Mouse (Mus musculus): ENCODE results near the gene Lgi1. TPM values are rescaled to one million over a fixed set of nuclear protein-coding genes. Genes with fewer than 3 reads are reported as not detected.

Lgi1 gene
- polyA plus RNA-seq, 1 experiment from 2014 or later = 24.0 TPM

- Histone ChIP-seq H3K27ac (ENCODE audit: low read depth, low read length) (no peak overlapping the region), H3K4me3 (ENCODE audit: low read depth, low read length) (no peak overlapping the region), H3K4me1 (ENCODE audit: control insufficient read depth, insufficient read depth, low read length) (no peaks in the 10 kb centered on the region), H3K9ac (replicated peaks; ENCODE audit: low read depth, low read length) (no peak overlapping the region), H3K4me2 (ENCODE audit: low read depth, low read length) (no peak overlapping the region), H3K36me3 (ENCODE audit: control insufficient read depth, insufficient read depth, low read length) (no peaks in the 10 kb centered on the region), H3K9me3 (ENCODE audit: control insufficient read depth, low read length) (no peaks in the 10 kb centered on the region), H3K27me3 (ENCODE audit: control insufficient read depth, insufficient read depth, low read length) (no peaks in the 10 kb centered on the region)
- WGBS = 69% methylated on average over 4 of the region's 4 CpGs
- no peak for ATAC-seq (ENCODE audit: low read depth)
Measured at GRCm38 (mm10) chr19:38327002-38327401, 62.7 kb downstream of the Lgi1 start.

DNA sequence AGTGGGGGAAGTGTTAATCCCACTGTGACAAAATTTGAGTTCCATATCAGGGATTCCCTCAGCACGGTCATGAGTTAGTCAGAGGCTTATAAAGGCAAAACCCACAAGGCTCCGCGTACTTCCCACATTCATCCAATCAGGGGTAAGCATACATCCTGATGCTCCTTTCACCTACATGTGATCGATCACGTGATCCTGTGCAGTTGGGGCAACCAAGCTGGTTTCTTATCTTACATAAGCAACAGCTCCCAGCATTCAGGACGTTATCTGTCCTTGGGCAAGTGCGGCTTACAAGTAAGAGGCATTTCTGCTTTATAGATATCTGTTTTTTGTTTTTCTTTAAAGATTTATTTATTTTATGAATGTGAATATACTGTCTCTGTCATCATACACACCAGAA is 63.7 kb downstream of the Lgi1 start:
- no peaks in the 10 kb centered on the region for H3K36me3 ChIP-seq (ENCODE audit: control insufficient read depth, insufficient read depth, low read length)
- ATAC-seq (ENCODE audit: low read depth) = no peak
- WGBS = 97% methylated on average over 7 of the region's 7 CpGs

DNA sequence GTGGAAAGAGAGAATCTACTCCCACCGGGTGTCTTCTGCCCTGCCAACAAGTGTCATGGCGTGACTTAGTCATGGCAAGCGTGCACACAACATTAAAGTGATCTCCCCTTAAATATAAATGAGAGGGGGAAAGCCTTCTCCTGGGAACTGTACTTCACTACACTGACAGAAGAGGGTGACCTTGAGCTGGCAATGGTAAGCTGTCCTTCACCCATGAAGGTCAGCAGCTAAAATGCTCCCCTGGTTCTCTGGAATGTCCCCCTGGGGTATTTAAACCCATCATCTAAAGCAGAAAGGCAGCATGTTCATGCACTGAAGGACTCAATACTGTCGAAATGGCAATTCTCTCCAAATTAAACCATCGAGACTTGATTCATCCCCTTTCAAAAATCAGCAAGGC is 64.9 kb downstream of the Lgi1 start:
- no peaks in the 10 kb centered on the region for H3K27me3 ChIP-seq (ENCODE audit: control insufficient read depth, insufficient read depth, low read length)
- no peak overlapping the region for H3K4me3 ChIP-seq (ENCODE audit: low read depth, low read length)
- H3K9ac ChIP-seq (replicated peaks; ENCODE audit: low read depth, low read length) = no peak overlapping the region
- H3K4me1 ChIP-seq (ENCODE audit: control insufficient read depth, insufficient read depth, low read length) = no peaks in the 10 kb centered on the region
- H3K4me2 ChIP-seq (ENCODE audit: low read depth, low read length) = no peak overlapping the region
- no peaks in the 10 kb centered on the region for H3K36me3 ChIP-seq (ENCODE audit: control insufficient read depth, insufficient read depth, low read length)
- no peaks in the 10 kb centered on the region for H3K9me3 ChIP-seq (ENCODE audit: control insufficient read depth, low read length)
- no peak for ATAC-seq (ENCODE audit: low read depth)
- WGBS = 89% methylated on average over 5 of the region's 5 CpGs
- H3K27ac ChIP-seq (ENCODE audit: low read depth, low read length) = no peak overlapping the region

More for the DNA sequence above, 63.7 kb downstream of the Lgi1 start:
- H3K27me3 ChIP-seq (ENCODE audit: control insufficient read depth, insufficient read depth, low read length) = no peaks in the 10 kb centered on the region
- H3K9ac ChIP-seq (replicated peaks; ENCODE audit: low read depth, low read length) = no peak overlapping the region
- no peak overlapping the region for H3K4me3 ChIP-seq (ENCODE audit: low read depth, low read length)
- no peak overlapping the region for H3K4me2 ChIP-seq (ENCODE audit: low read depth, low read length)
- H3K4me1 ChIP-seq (ENCODE audit: control insufficient read depth, insufficient read depth, low read length) = no peaks in the 10 kb centered on the region
- H3K9me3 ChIP-seq (ENCODE audit: control insufficient read depth, low read length) = no peaks in the 10 kb centered on the region
- no peak overlapping the region for H3K27ac ChIP-seq (ENCODE audit: low read depth, low read length)

GRCm38 (mm10) chr19:38331072-38331471 is 66.7 kb downstream of the Lgi1 start:
- Histone ChIP-seq H3K4me3 (ENCODE audit: low read depth, low read length) (no peak overlapping the region), H3K9me3 (ENCODE audit: control insufficient read depth, low read length) (no peaks in the 10 kb centered on the region), H3K36me3 (ENCODE audit: control insufficient read depth, insufficient read depth, low read length) (no peaks in the 10 kb centered on the region), H3K27me3 (ENCODE audit: control insufficient read depth, insufficient read depth, low read length) (no peaks in the 10 kb centered on the region), H3K9ac (replicated peaks; ENCODE audit: low read depth, low read length) (no peak overlapping the region), H3K27ac (ENCODE audit: low read depth, low read length) (no peak overlapping the region), H3K4me2 (ENCODE audit: low read depth, low read length) (no peak overlapping the region), H3K4me1 (ENCODE audit: control insufficient read depth, insufficient read depth, low read length) (no peaks in the 10 kb centered on the region)
- no peak for ATAC-seq (ENCODE audit: low read depth)
- 55% methylated on average over 1 of the region's 1 CpGs for WGBS

GRCm38 (mm10) chr19:38332245-38332644 is 67.9 kb downstream of the Lgi1 start:
- ATAC-seq (ENCODE audit: low read depth) = no peak
- Histone ChIP-seq H3K9me3 (ENCODE audit: control insufficient read depth, low read length) (no peaks in the 10 kb centered on the region), H3K36me3 (ENCODE audit: control insufficient read depth, insufficient read depth, low read length) (no peaks in the 10 kb centered on the region), H3K4me2 (ENCODE audit: low read depth, low read length) (no peak overlapping the region), H3K27me3 (ENCODE audit: control insufficient read depth, insufficient read depth, low read length) (no peaks in the 10 kb centered on the region), H3K4me3 (ENCODE audit: low read depth, low read length) (no peak overlapping the region), H3K4me1 (ENCODE audit: control insufficient read depth, insufficient read depth, low read length) (no peaks in the 10 kb centered on the region), H3K9ac (replicated peaks; ENCODE audit: low read depth, low read length) (no peak overlapping the region), H3K27ac (ENCODE audit: low read depth, low read length) (no peak overlapping the region)
- WGBS = 70% methylated on average over 2 of the region's 2 CpGs

GRCm38 (mm10) chr19:38332820-38333219 is 68.5 kb downstream of the Lgi1 start:
- H3K27me3 ChIP-seq (ENCODE audit: control insufficient read depth, insufficient read depth, low read length) = no peaks in the 10 kb centered on the region
- H3K4me3 ChIP-seq (ENCODE audit: low read depth, low read length) = no peak overlapping the region
- no peak overlapping the region for H3K4me2 ChIP-seq (ENCODE audit: low read depth, low read length)
- H3K36me3 ChIP-seq (ENCODE audit: control insufficient read depth, insufficient read depth, low read length) = no peaks in the 10 kb centered on the region
- 63% methylated on average over 3 of the region's 3 CpGs for WGBS
- H3K4me1 ChIP-seq (ENCODE audit: control insufficient read depth, insufficient read depth, low read length) = no peaks in the 10 kb centered on the region
- ATAC-seq (ENCODE audit: low read depth) = no peak
- H3K9me3 ChIP-seq (ENCODE audit: control insufficient read depth, low read length) = no peaks in the 10 kb centered on the region
- no peak overlapping the region for H3K9ac ChIP-seq (replicated peaks; ENCODE audit: low read depth, low read length)
- no peak overlapping the region for H3K27ac ChIP-seq (ENCODE audit: low read depth, low read length)

GRCm38 (mm10) chr19:38336553-38336952 is 72.2 kb downstream of the Lgi1 start:
- H3K9ac ChIP-seq (replicated peaks; ENCODE audit: low read depth, low read length) = no peak overlapping the region
- ATAC-seq (ENCODE audit: low read depth) = no peak
- H3K27me3 ChIP-seq (ENCODE audit: control insufficient read depth, insufficient read depth, low read length) = no peaks in the 10 kb centered on the region
- no peak overlapping the region for H3K4me3 ChIP-seq (ENCODE audit: low read depth, low read length)
- no peak overlapping the region for H3K27ac ChIP-seq (ENCODE audit: low read depth, low read length)
- H3K4me1 ChIP-seq (ENCODE audit: control insufficient read depth, insufficient read depth, low read length) = no peaks in the 10 kb centered on the region
- H3K9me3 ChIP-seq (ENCODE audit: control insufficient read depth, low read length) = no peaks in the 10 kb centered on the region
- 94% methylated on average over 3 of the region's 3 CpGs for WGBS
- no peaks in the 10 kb centered on the region for H3K36me3 ChIP-seq (ENCODE audit: control insufficient read depth, insufficient read depth, low read length)
- H3K4me2 ChIP-seq (ENCODE audit: low read depth, low read length) = no peak overlapping the region

DNA sequence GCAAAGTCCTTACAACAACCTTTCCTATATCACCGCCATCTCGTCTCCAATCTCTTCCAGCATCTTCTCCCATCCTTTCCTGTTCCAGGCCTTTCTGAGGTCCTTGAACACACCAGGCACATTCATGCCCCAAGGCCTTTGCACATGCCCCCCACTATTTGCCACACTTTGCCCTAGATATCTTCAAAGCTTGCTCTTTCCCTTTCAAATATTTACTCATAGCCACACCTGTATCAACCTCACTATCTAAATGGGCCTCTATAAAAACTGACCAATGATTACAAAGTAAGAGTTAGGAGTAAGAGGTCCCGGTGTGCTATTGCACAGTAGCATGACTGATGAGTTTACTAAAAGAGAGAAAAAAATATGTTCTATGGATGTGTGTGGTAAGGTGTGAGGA is 73.0 kb downstream of the Lgi1 start:
- H3K27ac ChIP-seq (ENCODE audit: low read depth, low read length) = no peak overlapping the region
- no peaks in the 10 kb centered on the region for H3K36me3 ChIP-seq (ENCODE audit: control insufficient read depth, insufficient read depth, low read length)
- no peaks in the 10 kb centered on the region for H3K27me3 ChIP-seq (ENCODE audit: control insufficient read depth, insufficient read depth, low read length)
- H3K4me1 ChIP-seq (ENCODE audit: control insufficient read depth, insufficient read depth, low read length) = no peaks in the 10 kb centered on the region
- no peak overlapping the region for H3K4me2 ChIP-seq (ENCODE audit: low read depth, low read length)
- ATAC-seq (ENCODE audit: low read depth) = no peak
- H3K9ac ChIP-seq (replicated peaks; ENCODE audit: low read depth, low read length) = no peak overlapping the region
- H3K4me3 ChIP-seq (ENCODE audit: low read depth, low read length) = no peak overlapping the region
- 97% methylated on average over 3 of the region's 3 CpGs for WGBS
- H3K9me3 ChIP-seq (ENCODE audit: control insufficient read depth, low read length) = no peaks in the 10 kb centered on the region

DNA sequence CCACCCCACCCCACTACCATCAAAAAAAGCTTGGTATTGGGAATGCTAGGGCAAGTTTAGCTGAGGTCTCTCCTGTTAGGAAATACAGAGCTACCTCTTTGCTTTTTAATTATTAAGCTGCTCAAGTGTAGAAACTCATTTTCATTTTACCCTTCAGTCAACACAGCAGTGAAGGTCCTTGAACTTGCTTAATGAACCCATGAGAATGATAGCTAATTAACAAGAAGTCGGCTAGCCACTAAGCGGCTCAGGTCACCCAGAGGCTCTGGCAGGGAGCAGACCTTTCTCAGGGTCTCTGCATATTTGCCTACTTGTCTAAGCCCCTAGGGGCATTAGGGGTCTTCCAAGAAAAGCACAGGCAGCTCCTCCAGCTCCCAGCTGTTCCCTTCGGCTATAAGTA is 75.4 kb downstream of the Lgi1 start:
- WGBS = 56% methylated on average over 3 of the region's 3 CpGs
- H3K9ac ChIP-seq (replicated peaks; ENCODE audit: low read depth, low read length) = no peak overlapping the region

GRCm38 (mm10) chr19:38343246-38343645 is 78.9 kb downstream of the Lgi1 start:
- Histone ChIP-seq H3K4me3 (ENCODE audit: low read depth, low read length) (no peak overlapping the region), H3K4me1 (ENCODE audit: control insufficient read depth, insufficient read depth, low read length) (no peaks in the 10 kb centered on the region), H3K36me3 (ENCODE audit: control insufficient read depth, insufficient read depth, low read length) (no peaks in the 10 kb centered on the region), H3K4me2 (ENCODE audit: low read depth, low read length) (no peak overlapping the region), H3K9me3 (ENCODE audit: control insufficient read depth, low read length) (no peaks in the 10 kb centered on the region), H3K27me3 (ENCODE audit: control insufficient read depth, insufficient read depth, low read length) (no peaks in the 10 kb centered on the region), H3K27ac (ENCODE audit: low read depth, low read length) (no peak overlapping the region), H3K9ac (replicated peaks; ENCODE audit: low read depth, low read length) (no peak overlapping the region)
- no peak for ATAC-seq (ENCODE audit: low read depth)
- WGBS = 56% methylated on average over 1 of the region's 1 CpGs

More for the DNA sequence above, 75.4 kb downstream of the Lgi1 start:
- no peak for ATAC-seq (ENCODE audit: low read depth)
- no peaks in the 10 kb centered on the region for H3K9me3 ChIP-seq (ENCODE audit: control insufficient read depth, low read length)
- H3K4me1 ChIP-seq (ENCODE audit: control insufficient read depth, insufficient read depth, low read length) = no peaks in the 10 kb centered on the region
- H3K4me3 ChIP-seq (ENCODE audit: low read depth, low read length) = no peak overlapping the region
- H3K4me2 ChIP-seq (ENCODE audit: low read depth, low read length) = no peak overlapping the region
- no peak overlapping the region for H3K27ac ChIP-seq (ENCODE audit: low read depth, low read length)
- no peaks in the 10 kb centered on the region for H3K36me3 ChIP-seq (ENCODE audit: control insufficient read depth, insufficient read depth, low read length)
- no peaks in the 10 kb centered on the region for H3K27me3 ChIP-seq (ENCODE audit: control insufficient read depth, insufficient read depth, low read length)
